Mouse (Mus musculus): ENCODE results near the gene Tmtc1. TPM values are rescaled to one million over a fixed set of nuclear protein-coding genes. Genes with fewer than 3 reads are reported as not detected.
A peak's percentile ranks its signal among the peaks of the same experiment; 100 is the strongest.

Tmtc1 gene
- polyA plus RNA-seq, 1 experiment from 2014 or later, result 1.8 TPM

DNA sequence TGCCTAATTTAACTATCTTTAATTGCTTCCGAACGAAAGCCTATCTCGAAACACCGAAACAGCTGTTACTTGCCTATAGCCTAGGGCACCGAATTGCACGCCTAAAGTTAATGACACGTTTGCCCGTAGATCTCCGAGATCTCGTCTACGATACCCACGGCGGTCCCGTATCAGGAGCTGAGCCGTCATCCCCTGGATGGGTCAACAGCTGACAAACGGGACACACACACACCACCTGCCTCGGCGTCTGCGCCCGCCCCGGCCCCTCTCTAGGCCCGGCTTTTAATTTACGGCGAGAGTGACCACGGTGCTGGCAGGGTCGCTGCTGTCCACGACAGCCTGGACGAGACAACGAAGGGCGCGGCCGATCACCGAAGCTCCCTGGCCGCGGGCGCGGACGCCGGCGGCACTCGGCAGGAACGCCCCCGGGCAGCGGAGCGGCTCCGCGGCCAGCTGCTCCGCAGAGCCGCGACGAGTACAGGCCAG lies 232.8 kb downstream of the Tmtc1 start:
- Histone ChIP-seq H3K27ac (ENCODE audit: low read length) (peak overlapping the region; percentile 59; the same call in 1 of the 2 replicates), H3K9ac (ENCODE audit: low read length) (peak overlapping the region; percentile 98), H3K36me3 (ENCODE audit: control insufficient read depth, insufficient read depth, low read length) (no peaks in the 10 kb centered on the region), H3K4me3 (ENCODE audit: low read length) (peak overlapping the region; percentile 98), H3K4me1 (replicated peaks; ENCODE audit: control insufficient read depth, insufficient read depth, low read length) (peaks cover 16% of the 10 kb centered on the region), H3K4me2 (ENCODE audit: low read depth, low read length) (peak overlapping the region; percentile 85), H3K27me3 (ENCODE audit: control insufficient read depth, insufficient read depth, low read depth, low read length) (no peaks in the 10 kb centered on the region), H3K9me3 (ENCODE audit: control insufficient read depth, low read length) (no peaks in the 10 kb centered on the region)
- peak; percentile 59 for ATAC-seq (ENCODE audit: low read depth)
- 1% methylated on average over 51 of the region's 51 CpGs for WGBS

DNA sequence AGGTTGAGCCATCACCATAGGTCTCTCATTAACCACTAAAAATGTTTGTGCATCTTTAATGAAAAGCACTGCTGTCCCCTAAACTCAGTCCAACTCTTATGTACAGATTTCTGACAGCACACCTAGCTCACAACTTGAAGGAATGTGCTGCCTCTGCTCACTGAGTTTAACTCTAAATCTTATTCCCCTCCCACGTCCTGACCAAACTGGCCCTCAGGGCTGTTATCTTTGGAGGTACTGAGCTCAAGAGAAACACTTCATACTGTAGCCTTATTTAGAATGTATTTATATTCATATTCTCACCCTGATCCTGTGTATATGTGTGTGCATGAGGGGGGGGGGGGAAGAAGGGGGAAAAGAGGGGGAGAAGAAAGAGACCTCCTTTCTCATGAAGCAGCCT lies 236.7 kb downstream of the Tmtc1 start:
- no peak overlapping the region for H3K4me2 ChIP-seq (ENCODE audit: low read depth, low read length)
- no peaks in the 10 kb centered on the region for H3K9me3 ChIP-seq (ENCODE audit: control insufficient read depth, low read length)
- H3K27me3 ChIP-seq (ENCODE audit: control insufficient read depth, insufficient read depth, low read depth, low read length), result no peaks in the 10 kb centered on the region
- 74% methylated on average over 1 of the region's 1 CpGs for WGBS
- H3K4me1 ChIP-seq (replicated peaks; ENCODE audit: control insufficient read depth, insufficient read depth, low read length), result peaks cover 9% of the 10 kb centered on the region; the same call in 1 of the 2 replicates
- no peak for ATAC-seq (ENCODE audit: low read depth)
- H3K27ac ChIP-seq (ENCODE audit: low read length), result no peak overlapping the region
- no peak overlapping the region for H3K4me3 ChIP-seq (ENCODE audit: low read length)
- H3K9ac ChIP-seq (ENCODE audit: low read length), result no peak overlapping the region
- peaks cover 8% of the 10 kb centered on the region for H3K36me3 ChIP-seq (ENCODE audit: control insufficient read depth, insufficient read depth, low read length)

DNA sequence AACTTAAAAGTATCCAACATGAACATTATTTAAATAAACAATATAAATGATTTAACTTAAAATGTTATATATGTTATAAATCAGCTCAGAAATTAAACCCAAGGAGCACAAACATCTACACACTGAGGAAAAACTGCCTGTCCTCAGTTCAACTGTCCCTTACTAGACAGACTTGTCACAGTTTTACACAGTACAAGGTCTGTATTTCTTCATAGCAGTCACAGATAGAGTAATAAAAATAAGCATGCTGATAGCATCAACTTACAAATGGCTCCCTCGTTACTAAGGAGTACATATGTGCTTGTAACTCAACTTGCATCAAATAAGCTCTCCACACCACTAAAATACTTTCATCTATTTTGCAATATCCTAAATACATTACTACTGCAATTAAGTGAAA lies 239.1 kb downstream of the Tmtc1 start:
- H3K27ac ChIP-seq (ENCODE audit: low read length), result no peak overlapping the region
- H3K4me2 ChIP-seq (ENCODE audit: low read depth, low read length), result no peak overlapping the region
- H3K4me3 ChIP-seq (ENCODE audit: low read length), result no peak overlapping the region
- H3K36me3 ChIP-seq (ENCODE audit: control insufficient read depth, insufficient read depth, low read length), result peaks cover 14% of the 10 kb centered on the region
- 0 out of 2 replicates have a peak, but pooled peaks cover 2% of the 10 kb centered on the region for H3K4me1 ChIP-seq (replicated peaks; ENCODE audit: control insufficient read depth, insufficient read depth, low read length)
- H3K9ac ChIP-seq (ENCODE audit: low read length), result no peak overlapping the region
- 76% methylated on average over 1 of the region's 1 CpGs for WGBS
- no peak for ATAC-seq (ENCODE audit: low read depth)
- no peaks in the 10 kb centered on the region for H3K27me3 ChIP-seq (ENCODE audit: control insufficient read depth, insufficient read depth, low read depth, low read length)
- H3K9me3 ChIP-seq (ENCODE audit: control insufficient read depth, low read length), result no peaks in the 10 kb centered on the region

DNA sequence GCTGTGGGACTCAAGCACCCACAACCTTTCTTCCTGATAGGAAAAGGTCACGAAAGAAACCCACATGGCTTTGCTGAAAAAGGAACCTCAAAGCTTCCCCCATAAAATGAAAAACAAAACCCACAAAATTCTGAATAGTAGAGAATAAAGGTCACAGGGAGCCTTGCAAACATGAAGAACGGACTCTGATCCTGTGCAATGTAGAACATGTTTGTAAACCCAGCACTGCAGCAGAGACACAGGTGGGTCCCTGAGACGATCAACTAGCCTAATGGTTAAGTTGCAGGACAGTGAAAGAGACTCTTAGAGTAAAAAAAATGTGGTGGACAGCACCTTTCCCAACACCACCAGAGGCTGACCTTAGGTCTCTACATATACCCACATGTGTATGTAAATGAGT lies 244.5 kb downstream of the Tmtc1 start:
- Histone ChIP-seq H3K27ac (ENCODE audit: low read length) (no peak overlapping the region), H3K4me2 (ENCODE audit: low read depth, low read length) (no peak overlapping the region), H3K9me3 (ENCODE audit: control insufficient read depth, low read length) (no peaks in the 10 kb centered on the region), H3K9ac (ENCODE audit: low read length) (no peak overlapping the region), H3K27me3 (ENCODE audit: control insufficient read depth, insufficient read depth, low read depth, low read length) (no peaks in the 10 kb centered on the region), H3K4me3 (ENCODE audit: low read length) (no peak overlapping the region), H3K36me3 (ENCODE audit: control insufficient read depth, insufficient read depth, low read length) (peaks cover 12% of the 10 kb centered on the region), H3K4me1 (replicated peaks; ENCODE audit: control insufficient read depth, insufficient read depth, low read length) (no peaks in the 10 kb centered on the region)
- ATAC-seq (ENCODE audit: low read depth), result no peak
- 86% methylated on average over 3 of the region's 3 CpGs for WGBS

DNA sequence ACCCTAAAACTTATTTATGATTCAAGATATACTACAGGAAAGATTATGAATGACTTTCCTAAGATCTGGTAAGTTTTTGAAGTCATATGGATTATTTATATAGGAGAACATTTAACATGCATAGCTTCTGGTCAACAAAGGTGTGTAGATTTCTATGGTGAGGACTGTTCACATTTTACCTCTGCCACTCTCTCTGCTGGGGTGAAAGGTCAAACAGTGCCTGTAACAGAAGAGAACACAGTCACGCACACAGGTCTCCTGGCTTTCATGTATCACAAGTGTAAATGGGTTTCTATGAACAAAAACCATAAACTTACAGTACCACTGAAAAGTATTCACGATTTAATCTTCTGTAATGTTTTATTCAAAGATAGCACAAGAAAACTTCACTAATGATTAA lies 245.0 kb downstream of the Tmtc1 start:
- Histone ChIP-seq H3K4me1 (replicated peaks; ENCODE audit: control insufficient read depth, insufficient read depth, low read length) (no peaks in the 10 kb centered on the region), H3K36me3 (ENCODE audit: control insufficient read depth, insufficient read depth, low read length) (peaks cover 11% of the 10 kb centered on the region), H3K27me3 (ENCODE audit: control insufficient read depth, insufficient read depth, low read depth, low read length) (no peaks in the 10 kb centered on the region), H3K4me3 (ENCODE audit: low read length) (no peak overlapping the region), H3K4me2 (ENCODE audit: low read depth, low read length) (no peak overlapping the region), H3K27ac (ENCODE audit: low read length) (no peak overlapping the region), H3K9me3 (ENCODE audit: control insufficient read depth, low read length) (no peaks in the 10 kb centered on the region), H3K9ac (ENCODE audit: low read length) (no peak overlapping the region)
- ATAC-seq (ENCODE audit: low read depth), result no peak
- 89% methylated on average over 2 of the region's 2 CpGs for WGBS

DNA sequence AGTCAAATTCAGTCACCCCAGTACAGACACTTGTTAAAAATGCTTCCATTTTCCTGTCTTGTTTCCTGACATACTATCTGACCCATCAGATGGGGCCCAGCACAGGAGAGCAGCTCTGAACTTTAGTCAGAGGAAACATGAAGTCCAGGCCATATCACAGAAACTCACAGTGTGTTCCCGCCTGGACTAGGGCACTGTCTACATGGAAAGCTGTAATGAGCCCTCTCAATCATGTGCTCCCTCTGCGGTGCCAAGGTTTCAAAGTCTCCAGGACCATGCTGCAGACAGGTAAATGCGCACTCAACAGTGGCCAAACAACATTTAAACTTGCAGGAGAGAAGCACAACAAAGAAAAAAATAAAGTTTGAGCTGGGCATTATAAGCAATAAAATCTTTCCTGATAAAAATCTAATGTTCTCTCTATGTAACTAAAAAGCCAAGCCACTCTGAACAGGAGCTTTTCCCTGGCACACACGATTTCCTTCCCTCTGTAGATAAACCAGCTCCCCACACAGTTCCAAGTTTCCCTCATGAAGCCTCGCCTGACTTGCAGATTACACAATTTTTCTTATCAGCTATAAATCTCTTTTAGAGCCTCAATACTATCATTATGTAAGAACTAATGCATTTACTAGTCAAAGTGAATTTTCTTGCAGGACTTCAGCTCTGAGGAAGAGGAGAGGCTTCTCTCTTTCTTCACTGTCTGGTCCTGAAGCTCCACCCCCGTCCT lies 250.1 kb downstream of the Tmtc1 start:
- WGBS, result 74% methylated on average over 6 of the region's 6 CpGs

DNA sequence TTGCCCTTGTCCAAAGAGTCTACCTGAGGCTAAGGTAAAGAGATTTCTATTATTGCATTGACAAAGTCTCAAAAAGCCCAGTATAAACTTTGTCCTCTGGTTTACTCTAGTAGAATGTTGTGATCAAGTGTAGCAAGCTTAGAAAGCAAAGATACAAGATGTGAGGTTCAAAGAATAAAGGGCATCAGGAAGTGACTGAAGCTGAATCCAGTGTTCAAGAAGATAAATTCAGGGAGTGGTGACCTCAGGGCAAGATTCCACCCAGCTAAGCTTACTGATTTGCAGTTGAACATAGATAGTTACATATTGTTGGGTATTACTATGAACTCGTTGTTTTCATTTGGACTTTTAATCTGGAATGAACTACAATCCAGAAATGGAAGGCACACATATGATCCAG lies 258.5 kb downstream of the Tmtc1 start:
- Histone ChIP-seq H3K4me1 (replicated peaks; ENCODE audit: control insufficient read depth, insufficient read depth, low read length) (no peaks in the 10 kb centered on the region), H3K27ac (ENCODE audit: low read length) (no peak overlapping the region), H3K9me3 (ENCODE audit: control insufficient read depth, low read length) (no peaks in the 10 kb centered on the region), H3K27me3 (ENCODE audit: control insufficient read depth, insufficient read depth, low read depth, low read length) (no peaks in the 10 kb centered on the region), H3K4me3 (ENCODE audit: low read length) (no peak overlapping the region), H3K9ac (ENCODE audit: low read length) (no peak overlapping the region), H3K36me3 (ENCODE audit: control insufficient read depth, insufficient read depth, low read length) (peaks cover 45% of the 10 kb centered on the region), H3K4me2 (ENCODE audit: low read depth, low read length) (no peak overlapping the region)
- WGBS, result 93% methylated on average over 1 of the region's 1 CpGs
- no peak for ATAC-seq (ENCODE audit: low read depth)

More for the DNA sequence above, 250.1 kb downstream of the Tmtc1 start:
- Histone ChIP-seq H3K4me2 (ENCODE audit: low read depth, low read length) (no peak overlapping the region), H3K36me3 (ENCODE audit: control insufficient read depth, insufficient read depth, low read length) (peaks cover 14% of the 10 kb centered on the region; the same call in 1 of the 2 replicates), H3K9ac (ENCODE audit: low read length) (no peak overlapping the region), H3K9me3 (ENCODE audit: control insufficient read depth, low read length) (no peaks in the 10 kb centered on the region), H3K27me3 (ENCODE audit: control insufficient read depth, insufficient read depth, low read depth, low read length) (no peaks in the 10 kb centered on the region), H3K4me3 (ENCODE audit: low read length) (no peak overlapping the region), H3K4me1 (replicated peaks; ENCODE audit: control insufficient read depth, insufficient read depth, low read length) (no peaks in the 10 kb centered on the region), H3K27ac (ENCODE audit: low read length) (no peak overlapping the region)
- ATAC-seq (ENCODE audit: low read depth), result no peak

Other genes starting within 250 kb of the Tmtc1 start
- 205 and 219 TPM in 2 replicates for gene Ergic2, start 232.0 kb downstream of the Tmtc1 start, polyA plus RNA-seq (2015; fragmentation: Nextera tagmentation; extraction: Ambion mirVana)

Measured in lung, embryonic 16.5 days (tissue).